Comparison of ENCODE assay signal across 16 mouse cellular contexts in genomic region chr6:32201506-32201905, GRCm38 (mm10).
A peak's percentile ranks its signal among the peaks of the same experiment; 100 is the strongest.
DNase-seq lines count a peak whose midpoint lies in the region.
"Had no signal": no experiment of that assay in that cellular context is flagged by ENCODE, and none has a peak within 500 bp of the region (broad histone marks: within the 10 kb centered on the region; RNA-seq: fewer than 3 reads in every experiment).

No protein-coding gene starts in this region.

- peak; percentile 42 for DNase-seq in cerebellum, adult 11 months
- DNase-seq in cerebellum, postnatal 4 days (ENCODE audit: low spot score in 2 of 2) = no peak
- DNase-seq in cerebellum, adult 11-12 months = peak; percentile 69
- DNase-seq in cerebellum, adult 8-10 months = peak; percentile 41
- DNase-seq in cerebellum, postnatal 25 days = peak; percentile 55 to 61
- DNase-seq in adrenal gland, adult 8-10 months = no peak
- DNase-seq in frontal cortex, adult 2 months (ENCODE audit: extremely low spot score in 1 of 2, low spot score in 1 of 2) = no peak
- DNase-seq in heart, postnatal 36 days = no peak
- DNase-seq: adrenal gland, adult 2 months; adrenal gland, postnatal 25 days; B cell, adult 2 months; gastrocnemius, adult 2 months; gastrocnemius, postnatal 14 days; heart, adult 11 months; kidney, adult 11 months; kidney, adult 8-10 months had no signal

- intact Hi-C loops in heart, postnatal 36 days (cut with DNase I) = loop anchor here (5.0 kb wide), 1 partner anchor 391 kb away; no protein-coding TSS in a partner anchor

Comparison
In these comparisons a context has a peak if more than half of its experiments do, and no peak if none do; other contexts are left out.
1. DNase-seq: peak in cerebellum, adult 11 months (single experiment), cerebellum, adult 11-12 months (single experiment), cerebellum, adult 8-10 months (single experiment) and cerebellum, postnatal 25 days (2 of 2); none in cerebellum, postnatal 4 days (0 of 2), adrenal gland, adult 8-10 months (single experiment), frontal cortex, adult 2 months (0 of 2) and heart, postnatal 36 days (0 of 2).